Mouse (Mus musculus) liver (tissue): ENCODE data around the gene Nepro.

ENCODE experiments used
- DNase-seq: peaks from one replicate; pipeline ENCODE4 v3.0.0-alpha.2; 2020; ENCODE audit warnings: mixed read lengths

Nepro gene

GRCm38 (mm10) chr16:44724083-44724787 lies at the start of gene Nepro:
Nepro (plus strand) TSS chr16:44724301.
- DNase-seq = peak; percentile 93

GRCm38 (mm10) chr16:44676357-44676756 lies 47.7 kb upstream of the Nepro start:
- no peak for DNase-seq

- no peak for DNase-seq
Observed at GRCm38 (mm10) chr16:44679082-44679481, 45.0 kb upstream of the Nepro start.

GRCm38 (mm10) chr16:44679503-44679971 lies 44.6 kb upstream of the Nepro start:
- no peak for DNase-seq

GRCm38 (mm10) chr16:44680756-44681498 lies 43.2 kb upstream of the Nepro start:
- DNase-seq = no peak

GRCm38 (mm10) chr16:44684646-44685045 lies 39.5 kb upstream of the Nepro start:
- no peak for DNase-seq

- DNase-seq = no peak
Observed at GRCm38 (mm10) chr16:44685401-44685800, 38.7 kb upstream of the Nepro start.

- peak; percentile 6 for DNase-seq
Observed at GRCm38 (mm10) chr16:44686991-44687718, 36.9 kb upstream of the Nepro start.

GRCm38 (mm10) chr16:44687719-44688420 lies 36.2 kb upstream of the Nepro start:
- no peak for DNase-seq

- no peak for DNase-seq
Observed at GRCm38 (mm10) chr16:44688507-44688906, 35.6 kb upstream of the Nepro start.

GRCm38 (mm10) chr16:44690501-44690900 lies 33.6 kb upstream of the Nepro start:
- DNase-seq = no peak

GRCm38 (mm10) chr16:44691066-44691465 lies 33.0 kb upstream of the Nepro start:
- DNase-seq = no peak

- peak; percentile 54 for DNase-seq
Observed at GRCm38 (mm10) chr16:44691561-44692141, 32.5 kb upstream of the Nepro start.

GRCm38 (mm10) chr16:44692541-44692940 lies 31.6 kb upstream of the Nepro start:
- no peak for DNase-seq

- DNase-seq = no peak
Observed at GRCm38 (mm10) chr16:44693695-44694094, 30.4 kb upstream of the Nepro start.

GRCm38 (mm10) chr16:44695214-44695858 lies 28.8 kb upstream of the Nepro start:
- DNase-seq = no peak

- no peak for DNase-seq
Observed at GRCm38 (mm10) chr16:44695859-44696620, 28.1 kb upstream of the Nepro start.

- no peak for DNase-seq
Observed at GRCm38 (mm10) chr16:44697473-44698205, 26.5 kb upstream of the Nepro start.

- DNase-seq = no peak
Observed at GRCm38 (mm10) chr16:44701155-44701554, 22.9 kb upstream of the Nepro start.

GRCm38 (mm10) chr16:44702272-44702671 lies 21.8 kb upstream of the Nepro start:
- no peak for DNase-seq
